Comparison of ENCODE assay signal across 7 mouse cellular contexts in genomic region chr15:100126456-100127107, GRCm38 (mm10).
DNase-seq lines count a peak whose midpoint lies in the region; ATAC-seq lines count a peak whose summit lies in the region.

No protein-coding gene starts in this region.

- H3K4me3 ChIP-seq in intestine, embryonic 15.5 days (replicated peaks) = no peak overlapping the region
- no peak overlapping the region for H3K4me3 ChIP-seq in midbrain, embryonic 11.5 days (ENCODE audit: low read depth, low read length)

- ATAC-seq in intestine, embryonic 15.5 days = peak; percentile 87
- ATAC-seq in midbrain, embryonic 11.5 days (ENCODE audit: low FRiP score) = peak; percentile 72

- no peak overlapping the region for H3K9ac ChIP-seq in intestine, embryonic 15.5 days
- no peak overlapping the region for H3K9ac ChIP-seq in midbrain, embryonic 11.5 days (ENCODE audit: low read length)

- no peaks in the 10 kb centered on the region for H3K27me3 ChIP-seq in intestine, embryonic 15.5 days (replicated peaks)
- H3K27me3 ChIP-seq in midbrain, embryonic 11.5 days (ENCODE audit: control insufficient read depth, insufficient read depth, low read length) = no peaks in the 10 kb centered on the region

- H3K36me3 ChIP-seq in intestine, embryonic 15.5 days = no peaks in the 10 kb centered on the region
- H3K36me3 ChIP-seq in midbrain, embryonic 11.5 days (ENCODE audit: control insufficient read depth, insufficient read depth, low read length) = no peaks in the 10 kb centered on the region

- intact Hi-C loops in gastrocnemius, postnatal 36 days (cut with DNase I) = loop anchor here (1.0 kb wide), 1 partner anchor 88 kb away; the partner anchor contains the start of gene Dip2b
- intact Hi-C loops in left cerebral cortex, postnatal 25 days (cut with DNase I) = loop anchor here (1.0 to 5.0 kb wide), 2 partner anchors 49 to 88 kb away; partner anchors contain the start of gene Dip2b

- WGBS in intestine, embryonic 15.5 days = 19% methylated on average over 11 of the region's 11 CpGs
- WGBS in midbrain, embryonic 11.5 days = 15% methylated on average over 11 of the region's 11 CpGs

- no peak overlapping the region for H3K27ac ChIP-seq in intestine, embryonic 15.5 days
- no peak overlapping the region for H3K27ac ChIP-seq in midbrain, embryonic 11.5 days (ENCODE audit: low read depth, low read length)

- DNase-seq in adipocyte (ENCODE audit: low spot score) = peak; percentile 91
- peak; percentile 91 for DNase-seq in embryo, embryonic 10 days (ENCODE audit: low spot score)
- DNase-seq in gastrocnemius, postnatal 36 days = peak; percentile 79 to 81
- peak; percentile 78 to 84 for DNase-seq in left cerebral cortex, postnatal 25 days (ENCODE audit: low spot score in 2 of 2)
- peak; percentile 97 for DNase-seq in midbrain, embryonic 11.5 days (ENCODE audit: low spot score, missing footprints)
- DNase-seq in skeletal muscle tissue, adult 2 months (ENCODE audit: low read depth, low spot score) = peak; percentile 76

- no peaks in the 10 kb centered on the region for H3K9me3 ChIP-seq in intestine, embryonic 15.5 days
- H3K9me3 ChIP-seq in midbrain, embryonic 11.5 days (ENCODE audit: control insufficient read depth, low read length) = no peaks in the 10 kb centered on the region

- H3K4me1 ChIP-seq in intestine, embryonic 15.5 days (replicated peaks) = peaks cover 9% of the 10 kb centered on the region; the same call in 1 of the 2 replicates
- H3K4me1 ChIP-seq in midbrain, embryonic 11.5 days (ENCODE audit: control insufficient read depth, insufficient read depth, low read length) = 0 out of 2 replicates have a peak, but pooled peaks cover 4% of the 10 kb centered on the region

- no peak overlapping the region for H3K4me2 ChIP-seq in intestine, embryonic 15.5 days (replicated peaks)
- no peak overlapping the region for H3K4me2 ChIP-seq in midbrain, embryonic 11.5 days
